ENCODE assay signal across 8 mouse cellular contexts in the genomic region with DNA sequence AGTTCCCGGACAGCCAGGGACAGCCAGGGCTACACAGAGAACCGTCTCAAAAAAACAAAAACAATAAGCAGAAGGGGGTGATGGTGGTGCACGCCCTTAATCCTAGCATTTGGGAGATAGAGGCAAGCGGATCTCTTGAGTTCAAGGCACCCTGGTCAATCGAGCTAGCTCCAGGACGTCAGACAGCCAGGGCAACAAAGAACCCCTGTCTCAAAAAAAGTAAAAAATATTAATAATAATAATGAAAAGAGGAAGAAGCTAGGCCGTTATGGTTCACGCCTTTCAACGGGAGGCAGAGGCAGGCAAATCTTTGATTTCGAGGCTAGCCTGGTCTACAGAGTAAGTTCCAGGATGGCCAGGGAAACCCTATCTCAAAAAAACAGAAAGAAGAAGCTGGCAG. TPM values are rescaled to one million over a fixed set of nuclear protein-coding genes. Genes with fewer than 3 reads are reported as not detected.
A peak's percentile ranks its signal among the peaks of the same experiment; 100 is the strongest.
DNase-seq lines count a peak whose midpoint lies in the region; ATAC-seq and TF ChIP-seq lines count a peak whose summit lies in the region.
"Had no signal": no experiment of that assay in that cellular context is flagged by ENCODE, and none has a peak within 500 bp of the region (broad histone marks: within the 10 kb centered on the region; RNA-seq: fewer than 3 reads in every experiment).

No protein-coding gene starts in this region.

- no peaks in the 10 kb centered on the region for H3K9me3 ChIP-seq in lung, embryonic 15.5 days
- no peaks in the 10 kb centered on the region for H3K9me3 ChIP-seq in forebrain, embryonic 10.5 days
- no peaks in the 10 kb centered on the region for H3K9me3 ChIP-seq in limb, embryonic 11.5 days (ENCODE audit: control insufficient read depth, low read length)

- DNase-seq in lung, postnatal 25 days (ENCODE audit: low spot score), result no peak
- no peak for DNase-seq in forebrain, embryonic 10.5 days (ENCODE audit: extremely low spot score, low spot score)
- no peak for DNase-seq in limb, embryonic 11.5 days (ENCODE audit: low spot score)
- DNase-seq in thymus, postnatal 14 days, result no peak
- no peak for DNase-seq in natural killer cell, adult 2 months (ENCODE audit: low spot score in 2 of 2)
- DNase-seq: right cerebral cortex, postnatal 25 days had no signal

- peaks cover 26% of the 10 kb centered on the region for H3K4me1 ChIP-seq in lung, embryonic 15.5 days
- peaks cover 29% of the 10 kb centered on the region for H3K4me1 ChIP-seq in forebrain, embryonic 10.5 days
- peaks cover 5% of the 10 kb centered on the region for H3K4me1 ChIP-seq in limb, embryonic 11.5 days (ENCODE audit: control insufficient read depth, insufficient read depth, low read length)
- H3K4me1 ChIP-seq in small intestine, adult 2 months (ENCODE audit: control insufficient read depth, insufficient read depth, insufficient read length, low read length), result peaks cover 5% of the 10 kb centered on the region; the same call in 1 of the 2 replicates

- TF ChIP-seq POLR2A in small intestine, adult 2 months (IDR thresholded peaks at IDR 0.05; ENCODE audit: low read depth, low read length), result no peak

- peak overlapping the region; percentile 99 for H3K27ac ChIP-seq in lung, embryonic 15.5 days
- peak overlapping the region; percentile 99 for H3K27ac ChIP-seq in forebrain, embryonic 10.5 days
- H3K27ac ChIP-seq in limb, embryonic 11.5 days (replicated peaks; ENCODE audit: low read depth, low read length), result peak overlapping the region; percentile 97; the same call in 1 of the 2 replicates
- H3K27ac ChIP-seq in small intestine, adult 2 months (ENCODE audit: insufficient read depth, low read depth, low read length), result peak overlapping the region; percentile 88

- H3K4me3 ChIP-seq in lung, embryonic 15.5 days, result peak overlapping the region; percentile 86
- peak overlapping the region; percentile 99 for H3K4me3 ChIP-seq in forebrain, embryonic 10.5 days
- H3K4me3 ChIP-seq in limb, embryonic 11.5 days (ENCODE audit: low read depth, low read length), result peak overlapping the region; percentile 98
- peak overlapping the region; percentile 21 for H3K4me3 ChIP-seq in small intestine, adult 2 months (ENCODE audit: low read depth, low read length)

- 70% methylated on average over 10 of the region's 10 CpGs for WGBS in lung, embryonic 15.5 days
- WGBS in forebrain, embryonic 10.5 days, result 67% methylated on average over 10 of the region's 10 CpGs
- 76% methylated on average over 10 of the region's 10 CpGs for WGBS in limb, embryonic 11.5 days
- 54% methylated on average over 10 of the region's 10 CpGs for WGBS in small intestine, adult 2 months

- peaks cover 7% of the 10 kb centered on the region for H3K36me3 ChIP-seq in lung, embryonic 15.5 days
- peaks cover 19% of the 10 kb centered on the region for H3K36me3 ChIP-seq in forebrain, embryonic 10.5 days (replicated peaks)
- no peaks in the 10 kb centered on the region for H3K36me3 ChIP-seq in limb, embryonic 11.5 days (ENCODE audit: control insufficient read depth, insufficient read depth, low read length)
- H3K36me3 ChIP-seq in small intestine, adult 2 months (ENCODE audit: control insufficient read depth, insufficient read depth, low read length), result peaks cover 4% of the 10 kb centered on the region; the same call in 1 of the 2 replicates

- H3K9ac ChIP-seq in lung, embryonic 15.5 days, result peak overlapping the region; percentile 94
- H3K9ac ChIP-seq in limb, embryonic 11.5 days (ENCODE audit: low read length), result peak overlapping the region; percentile 99; the same call in 1 of the 2 replicates

- H3K4me2 ChIP-seq in lung, embryonic 15.5 days, result peak overlapping the region; percentile 60
- H3K4me2 ChIP-seq in limb, embryonic 11.5 days (ENCODE audit: low read depth, severe bottlenecking), result peak overlapping the region; percentile 36

- no peaks in the 10 kb centered on the region for H3K27me3 ChIP-seq in lung, embryonic 15.5 days
- H3K27me3 ChIP-seq in forebrain, embryonic 10.5 days (ENCODE audit: poor library complexity, severe bottlenecking), result no peaks in the 10 kb centered on the region
- no peaks in the 10 kb centered on the region for H3K27me3 ChIP-seq in limb, embryonic 11.5 days (ENCODE audit: control insufficient read depth, insufficient read depth, low read length)
- H3K27me3 ChIP-seq in small intestine, adult 2 months (ENCODE audit: control insufficient read depth, insufficient read depth, low read length), result no peaks in the 10 kb centered on the region

- no peak for TF ChIP-seq CTCF in small intestine, adult 2 months (IDR thresholded peaks at IDR 0.05; ENCODE audit: extremely low read depth, insufficient read length, insufficient replicate concordance, low read depth, low read length)

- ATAC-seq in lung, embryonic 15.5 days (ENCODE audit: borderline replicate concordance, extremely low read depth, low FRiP score, low TSS enrichment), result no peak
- ATAC-seq in limb, embryonic 11.5 days (ENCODE audit: insufficient number of reproducible peaks, low FRiP score, low TSS enrichment, low read depth), result no peak

RNA-seq across cellular contexts. Expression of gene Pds5a, which starts 1.1 kb away (rescaled TPM):
- polyA plus RNA-seq in lung, embryonic 15.5 days (2015; fragmentation: Nextera tagmentation; extraction: Ambion mirVana), result 67.5 and 71.7 TPM in 2 replicates
- 106 and 108 TPM in 2 replicates for polyA plus RNA-seq in forebrain, embryonic 10.5 days (2016; fragmentation: Nextera tagmentation; extraction: Ambion mirVana)
- polyA plus RNA-seq in limb, embryonic 11.5 days (2014; fragmentation: Nextera tagmentation; extraction: Ambion mirVana), result 124 and 140 TPM in 2 replicates
- 3.0 and 5.4 TPM in 2 replicates for polyA plus RNA-seq in small intestine, adult 2 months (2012; rRNA removed)

Comparison
In these comparisons a context has a peak if more than half of its experiments do, and no peak if none do; other contexts are left out.
1. H3K4me3 ChIP-seq: peak in every context shown above with its lines; median percentile 99 in forebrain, embryonic 10.5 days; 98 in limb, embryonic 11.5 days; 86 in lung, embryonic 15.5 days; 21 in small intestine, adult 2 months.
2. RNA of gene Pds5a, which starts 1.1 kb away (polyA plus RNA-seq): 124 to 140 TPM in limb, embryonic 11.5 days, 106 to 108 TPM in forebrain, embryonic 10.5 days and 67.5 to 71.7 TPM in lung, embryonic 15.5 days; 3.0 to 5.4 TPM in small intestine, adult 2 months; every median in the first group is over 10 times any median in the second.
3. Peak in every context shown above with its lines, with median percentiles within 50 percentile points of each other: H3K27ac ChIP-seq.